Mouse (Mus musculus): ENCODE measurements around the gene Ubl7.

GRCm38 (mm10) chr9:57958615-57959014 lies 47.8 kb downstream of the Ubl7 start:
- no peak for TF ChIP-seq CTCF (IDR thresholded peaks at IDR 0.05; ENCODE audit: low read depth)
- TF ChIP-seq EP300 (optimal IDR thresholded peaks at IDR 0.05) = no peak
